Mouse (Mus musculus): ENCODE data around the gene Ap4s1. TPM values are rescaled to one million over a fixed set of nuclear protein-coding genes. Genes with fewer than 3 reads are reported as not detected.

Gene Ap4s1
- polyA plus RNA-seq, 1 experiment from 2014 or later, result 14.9 TPM

GRCm38 (mm10) chr12:51666708-51667430 is 24.0 kb upstream of the Ap4s1 start:
- Histone ChIP-seq H3K27me3 (ENCODE audit: insufficient read depth, low read length) (no peaks in the 10 kb centered on the region), H3K9me3 (ENCODE audit: low read length) (no peaks in the 10 kb centered on the region), H3K9ac (replicated peaks) (no peak overlapping the region), H3K27ac (ENCODE audit: low read depth) (peak overlapping the region; percentile 34; the same call in 1 of the 2 replicates), H3K4me3 (ENCODE audit: low read depth, low read length) (no peak overlapping the region), H3K4me2 (ENCODE audit: low read depth, low read length) (no peak overlapping the region), H3K36me3 (replicated peaks; ENCODE audit: insufficient read depth, low read length) (no peaks in the 10 kb centered on the region), H3K4me1 (ENCODE audit: insufficient read depth) (peaks cover 21% of the 10 kb centered on the region)
- ATAC-seq, result peak; percentile 58; the same call in 1 of the 2 replicates
- no peak for DNase-seq
- TF ChIP-seq CTCF (IDR thresholded peaks at IDR 0.05; ENCODE audit: low read depth) (peak; percentile 72), EP300 (IDR thresholded peaks at IDR 0.05; ENCODE audit: low read depth) (no peak)
- WGBS (ENCODE audit: insufficient replicate concordance), result 53% methylated on average over 4 of the region's 4 CpGs

- Histone ChIP-seq H3K4me2 (ENCODE audit: low read depth, low read length) (no peak overlapping the region), H3K4me1 (ENCODE audit: insufficient read depth) (peaks cover 26% of the 10 kb centered on the region), H3K36me3 (replicated peaks; ENCODE audit: insufficient read depth, low read length) (no peaks in the 10 kb centered on the region), H3K9me3 (ENCODE audit: low read length) (no peaks in the 10 kb centered on the region), H3K27ac (ENCODE audit: low read depth) (no peak overlapping the region), H3K27me3 (ENCODE audit: insufficient read depth, low read length) (no peaks in the 10 kb centered on the region), H3K4me3 (ENCODE audit: low read depth, low read length) (no peak overlapping the region), H3K9ac (replicated peaks) (no peak overlapping the region)
- no peak for DNase-seq
- no peak for ATAC-seq
- WGBS (ENCODE audit: insufficient replicate concordance), result 56% methylated on average over 5 of the region's 5 CpGs
- TF ChIP-seq CTCF (IDR thresholded peaks at IDR 0.05; ENCODE audit: low read depth) (no peak), EP300 (IDR thresholded peaks at IDR 0.05; ENCODE audit: low read depth) (no peak)
These were observed 19.5 kb upstream of the Ap4s1 start for GRCm38 (mm10) chr12:51671231-51671891.

GRCm38 (mm10) chr12:51673270-51673669 is 17.6 kb upstream of the Ap4s1 start:
- Histone ChIP-seq H3K9ac (replicated peaks) (no peak overlapping the region), H3K36me3 (replicated peaks; ENCODE audit: insufficient read depth, low read length) (no peaks in the 10 kb centered on the region), H3K4me3 (ENCODE audit: low read depth, low read length) (no peak overlapping the region), H3K27ac (ENCODE audit: low read depth) (no peak overlapping the region), H3K9me3 (ENCODE audit: low read length) (no peaks in the 10 kb centered on the region), H3K4me1 (ENCODE audit: insufficient read depth) (peaks cover 24% of the 10 kb centered on the region), H3K27me3 (ENCODE audit: insufficient read depth, low read length) (no peaks in the 10 kb centered on the region), H3K4me2 (ENCODE audit: low read depth, low read length) (no peak overlapping the region)
- TF ChIP-seq CTCF (IDR thresholded peaks at IDR 0.05; ENCODE audit: low read depth), result no peak
- no peak for TF ChIP-seq EP300 (IDR thresholded peaks at IDR 0.05; ENCODE audit: low read depth)
- DNase-seq, result no peak
- ATAC-seq, result no peak
- WGBS (ENCODE audit: insufficient replicate concordance), result 68% methylated on average over 4 of the region's 4 CpGs

- 58% methylated on average over 2 of the region's 2 CpGs for WGBS (ENCODE audit: insufficient replicate concordance)
- Histone ChIP-seq H3K9me3 (ENCODE audit: low read length) (no peaks in the 10 kb centered on the region), H3K4me1 (ENCODE audit: insufficient read depth) (peaks cover 32% of the 10 kb centered on the region), H3K9ac (replicated peaks) (no peak overlapping the region), H3K27me3 (ENCODE audit: insufficient read depth, low read length) (no peaks in the 10 kb centered on the region), H3K4me3 (ENCODE audit: low read depth, low read length) (no peak overlapping the region), H3K4me2 (ENCODE audit: low read depth, low read length) (no peak overlapping the region), H3K27ac (ENCODE audit: low read depth) (no peak overlapping the region), H3K36me3 (replicated peaks; ENCODE audit: insufficient read depth, low read length) (no peaks in the 10 kb centered on the region)
- no peak for TF ChIP-seq CTCF (IDR thresholded peaks at IDR 0.05; ENCODE audit: low read depth)
- no peak for TF ChIP-seq EP300 (IDR thresholded peaks at IDR 0.05; ENCODE audit: low read depth)
- DNase-seq, result no peak
- ATAC-seq, result no peak
These were observed 14.4 kb upstream of the Ap4s1 start for GRCm38 (mm10) chr12:51676442-51676841.

GRCm38 (mm10) chr12:51678844-51679243 is 12.0 kb upstream of the Ap4s1 start:
- DNase-seq, result no peak

GRCm38 (mm10) chr12:51688546-51688945 is 2.3 kb upstream of the Ap4s1 start:
- no peaks in the 10 kb centered on the region for H3K36me3 ChIP-seq (replicated peaks; ENCODE audit: insufficient read depth, low read length)
- no peaks in the 10 kb centered on the region for H3K9me3 ChIP-seq (ENCODE audit: low read length)
- no peak overlapping the region for H3K27ac ChIP-seq (ENCODE audit: low read depth)
- H3K4me3 ChIP-seq (ENCODE audit: low read depth, low read length), result no peak overlapping the region
- no peaks in the 10 kb centered on the region for H3K27me3 ChIP-seq (ENCODE audit: insufficient read depth, low read length)
- H3K4me1 ChIP-seq (ENCODE audit: insufficient read depth), result peaks cover 14% of the 10 kb centered on the region
- no peak overlapping the region for H3K9ac ChIP-seq (replicated peaks)
- 83% methylated on average over 2 of the region's 2 CpGs for WGBS (ENCODE audit: insufficient replicate concordance)
- ATAC-seq (no peak), DNase-seq (no peak)
- H3K4me2 ChIP-seq (ENCODE audit: low read depth, low read length), result no peak overlapping the region
- TF ChIP-seq CTCF (IDR thresholded peaks at IDR 0.05; ENCODE audit: low read depth) (no peak), EP300 (IDR thresholded peaks at IDR 0.05; ENCODE audit: low read depth) (no peak)

More at GRCm38 (mm10) chr12:51678844-51679243, 12.0 kb upstream of the Ap4s1 start:
- Histone ChIP-seq H3K9ac (replicated peaks) (no peak overlapping the region), H3K4me1 (ENCODE audit: insufficient read depth) (peaks cover 17% of the 10 kb centered on the region), H3K9me3 (ENCODE audit: low read length) (no peaks in the 10 kb centered on the region), H3K27me3 (ENCODE audit: insufficient read depth, low read length) (no peaks in the 10 kb centered on the region), H3K27ac (ENCODE audit: low read depth) (no peak overlapping the region), H3K4me2 (ENCODE audit: low read depth, low read length) (no peak overlapping the region), H3K36me3 (replicated peaks; ENCODE audit: insufficient read depth, low read length) (no peaks in the 10 kb centered on the region), H3K4me3 (ENCODE audit: low read depth, low read length) (no peak overlapping the region)
- peak; percentile 62 for ATAC-seq
- no peak for TF ChIP-seq EP300 (IDR thresholded peaks at IDR 0.05; ENCODE audit: low read depth)
- TF ChIP-seq CTCF (IDR thresholded peaks at IDR 0.05; ENCODE audit: low read depth), result no peak
- 45% methylated on average over 1 of the region's 1 CpGs for WGBS (ENCODE audit: insufficient replicate concordance)

Measured in liver, postnatal 0 days (tissue).